In the genomic region with DNA sequence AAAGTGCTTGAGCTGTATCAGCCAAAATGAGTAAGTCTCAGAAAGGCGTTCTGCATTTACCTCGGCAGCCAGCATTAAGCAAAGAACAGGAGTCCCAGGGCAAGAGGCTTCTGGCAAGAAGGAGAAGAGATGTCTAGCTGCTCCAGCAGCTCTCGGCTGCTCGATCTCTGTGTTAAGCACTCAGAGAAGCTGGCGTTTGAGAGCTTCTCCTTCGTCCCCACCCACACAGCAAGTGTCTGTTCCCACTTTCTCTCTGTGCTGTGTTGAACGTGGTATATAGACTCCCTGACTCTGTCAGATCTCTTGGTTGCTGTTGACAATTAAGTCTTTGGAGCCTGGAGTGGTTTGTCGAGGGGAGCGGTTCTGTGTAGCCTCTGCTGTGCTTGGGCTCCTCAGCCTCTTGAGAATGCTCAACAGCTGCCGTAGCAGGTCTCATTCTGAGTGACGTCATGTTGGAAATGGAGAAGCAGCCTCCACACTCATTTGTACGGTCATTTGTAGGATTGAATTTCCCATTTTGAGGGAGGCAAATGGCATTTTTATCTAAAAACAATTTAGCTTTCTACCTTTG, we compare ENCODE assay signal across 14 mouse cellular contexts.
DNase-seq lines count a peak whose midpoint lies in the region; ATAC-seq lines count a peak whose summit lies in the region.
"Had no signal": no experiment of that assay in that cellular context is flagged by ENCODE, and none has a peak within 500 bp of the region (broad histone marks: within the 10 kb centered on the region; RNA-seq: fewer than 3 reads in every experiment).

No protein-coding gene starts in this region.

- H3K36me3 ChIP-seq in heart, embryonic 12.5 days: no peaks in the 10 kb centered on the region
- no peaks in the 10 kb centered on the region for H3K36me3 ChIP-seq in lung, embryonic 15.5 days
- no peaks in the 10 kb centered on the region for H3K36me3 ChIP-seq in hindbrain, embryonic 11.5 days (ENCODE audit: control insufficient read depth, insufficient read depth, low read length)
- H3K36me3 ChIP-seq: hindbrain, embryonic 13.5 days; liver, embryonic 15.5 days; neural tube, embryonic 15.5 days; stomach, embryonic 15.5 days had no signal

- no peaks in the 10 kb centered on the region for H3K4me1 ChIP-seq in heart, embryonic 12.5 days (replicated peaks)
- no peaks in the 10 kb centered on the region for H3K4me1 ChIP-seq in lung, embryonic 15.5 days
- no peaks in the 10 kb centered on the region for H3K4me1 ChIP-seq in hindbrain, embryonic 11.5 days (replicated peaks; ENCODE audit: control insufficient read depth, insufficient read depth, low read length)
- H3K4me1 ChIP-seq: liver, embryonic 15.5 days; stomach, embryonic 15.5 days had no signal

- intact Hi-C loops in heart, postnatal 14 days (cut with DNase I): no loop called here

- H3K27me3 ChIP-seq in heart, embryonic 12.5 days (replicated peaks): no peaks in the 10 kb centered on the region
- no peaks in the 10 kb centered on the region for H3K27me3 ChIP-seq in lung, embryonic 15.5 days
- H3K27me3 ChIP-seq in hindbrain, embryonic 11.5 days (ENCODE audit: control insufficient read depth, insufficient read depth, low read length): no peaks in the 10 kb centered on the region
- H3K27me3 ChIP-seq: hindbrain, embryonic 13.5 days; liver, embryonic 15.5 days; neural tube, embryonic 15.5 days; stomach, embryonic 15.5 days had no signal

- 65% methylated on average over 12 of the region's 12 CpGs for WGBS in heart, embryonic 12.5 days
- WGBS in lung, embryonic 15.5 days: 63% methylated on average over 12 of the region's 12 CpGs
- 86% methylated on average over 12 of the region's 12 CpGs for WGBS in hindbrain, embryonic 11.5 days

- peak; percentile 3 to 7 for DNase-seq in heart, postnatal 14 days
- DNase-seq in lung, adult 18-20 months: no peak
- DNase-seq in frontal cortex, postnatal 36 days (ENCODE audit: low spot score in 2 of 2): peak; percentile 35 to 51
- DNase-seq in telencephalon, adult 2 months (ENCODE audit: low read depth, low spot score): peak; percentile 17
- no peak for DNase-seq in hindbrain, embryonic 11.5 days (ENCODE audit: low spot score)
- DNase-seq: kidney, adult 18-20 months; thymus, postnatal 25 days had no signal

- no peaks in the 10 kb centered on the region for H3K9me3 ChIP-seq in heart, embryonic 12.5 days (replicated peaks)
- H3K9me3 ChIP-seq in lung, embryonic 15.5 days: no peaks in the 10 kb centered on the region
- no peaks in the 10 kb centered on the region for H3K9me3 ChIP-seq in hindbrain, embryonic 11.5 days (ENCODE audit: control insufficient read depth, low read length)
- H3K9me3 ChIP-seq: hindbrain, embryonic 13.5 days; liver, embryonic 15.5 days; neural tube, embryonic 15.5 days; stomach, embryonic 15.5 days had no signal

- no peak for ATAC-seq in heart, embryonic 12.5 days (ENCODE audit: insufficient number of reproducible peaks, low FRiP score)
- no peak for ATAC-seq in lung, embryonic 15.5 days (ENCODE audit: borderline replicate concordance, extremely low read depth, low FRiP score, low TSS enrichment)
- ATAC-seq in hindbrain, embryonic 11.5 days (ENCODE audit: low FRiP score): no peak
- ATAC-seq: forebrain, embryonic 16.5 days had no signal

- H3K4me2 ChIP-seq in heart, embryonic 12.5 days: no peak overlapping the region
- peak overlapping the region; percentile 9; the same call in 1 of the 2 replicates for H3K4me2 ChIP-seq in lung, embryonic 15.5 days
- no peak overlapping the region for H3K4me2 ChIP-seq in hindbrain, embryonic 11.5 days (replicated peaks; ENCODE audit: low read depth, low read length)
- H3K4me2 ChIP-seq: hindbrain, embryonic 13.5 days; liver, embryonic 15.5 days; neural tube, embryonic 15.5 days; stomach, embryonic 15.5 days had no signal

- no peak overlapping the region for H3K4me3 ChIP-seq in heart, embryonic 12.5 days
- no peak overlapping the region for H3K4me3 ChIP-seq in lung, embryonic 15.5 days
- H3K4me3 ChIP-seq in hindbrain, embryonic 11.5 days (ENCODE audit: low read depth, low read length): no peak overlapping the region
- H3K4me3 ChIP-seq: hindbrain, embryonic 13.5 days; liver, embryonic 15.5 days; neural tube, embryonic 15.5 days; stomach, embryonic 15.5 days had no signal

- no peak overlapping the region for H3K27ac ChIP-seq in heart, embryonic 12.5 days (ENCODE audit: poor library complexity, severe bottlenecking)
- no peak overlapping the region for H3K27ac ChIP-seq in lung, embryonic 15.5 days
- H3K27ac ChIP-seq in hindbrain, embryonic 11.5 days (ENCODE audit: low read depth, low read length): no peak overlapping the region
- H3K27ac ChIP-seq: hindbrain, embryonic 13.5 days; liver, embryonic 15.5 days; neural tube, embryonic 15.5 days; stomach, embryonic 15.5 days had no signal

- no peak overlapping the region for H3K9ac ChIP-seq in heart, embryonic 12.5 days
- no peak overlapping the region for H3K9ac ChIP-seq in lung, embryonic 15.5 days
- no peak overlapping the region for H3K9ac ChIP-seq in hindbrain, embryonic 11.5 days (ENCODE audit: low read depth, low read length)
- H3K9ac ChIP-seq: hindbrain, embryonic 13.5 days; liver, embryonic 15.5 days; neural tube, embryonic 15.5 days; stomach, embryonic 15.5 days had no signal

Comparison
In these comparisons a context has a peak if more than half of its experiments do, and no peak if none do; other contexts are left out.
1. DNase-seq: peak in heart, postnatal 14 days (2 of 2), frontal cortex, postnatal 36 days (2 of 2) and telencephalon, adult 2 months (single experiment); none in lung, adult 18-20 months (0 of 2) and hindbrain, embryonic 11.5 days (single experiment).